In genomic region chr14:75828221-75828620, GRCm38 (mm10) we compare ENCODE assay signal across 8 mouse cellular contexts. TPM values are rescaled to one million over a fixed set of nuclear protein-coding genes. Genes with fewer than 3 reads are reported as not detected.
DNase-seq lines count a peak whose midpoint lies in the region; ATAC-seq lines count a peak whose summit lies in the region.
"Had no signal": no experiment of that assay in that cellular context is flagged by ENCODE, and none has a peak within 500 bp of the region (broad histone marks: within the 10 kb centered on the region; RNA-seq: fewer than 3 reads in every experiment).

No protein-coding gene starts in this region.

- H3K27ac ChIP-seq in forebrain, embryonic 13.5 days, result no peak overlapping the region
- H3K27ac ChIP-seq in limb, embryonic 11.5 days (replicated peaks; ENCODE audit: low read depth, low read length), result no peak overlapping the region
- H3K27ac ChIP-seq in midbrain, embryonic 16.5 days (ENCODE audit: low read length), result no peak overlapping the region

- H3K36me3 ChIP-seq in forebrain, embryonic 13.5 days (ENCODE audit: poor library complexity, severe bottlenecking), result no peaks in the 10 kb centered on the region
- no peaks in the 10 kb centered on the region for H3K36me3 ChIP-seq in limb, embryonic 11.5 days (ENCODE audit: control insufficient read depth, insufficient read depth, low read length)
- H3K36me3 ChIP-seq in midbrain, embryonic 16.5 days (ENCODE audit: control insufficient read depth, insufficient read depth, low read length), result no peaks in the 10 kb centered on the region

- H3K9ac ChIP-seq in forebrain, embryonic 13.5 days, result no peak overlapping the region
- H3K9ac ChIP-seq in limb, embryonic 11.5 days (ENCODE audit: low read length), result no peak overlapping the region
- H3K9ac ChIP-seq in midbrain, embryonic 16.5 days (ENCODE audit: low read depth, low read length), result no peak overlapping the region

- peaks cover 19% of the 10 kb centered on the region for H3K27me3 ChIP-seq in forebrain, embryonic 13.5 days
- no peaks in the 10 kb centered on the region for H3K27me3 ChIP-seq in limb, embryonic 11.5 days (ENCODE audit: control insufficient read depth, insufficient read depth, low read length)
- peaks cover 9% of the 10 kb centered on the region for H3K27me3 ChIP-seq in midbrain, embryonic 16.5 days (ENCODE audit: control insufficient read depth, insufficient read depth, low read depth, low read length)
- H3K27me3 ChIP-seq: Patski had no signal

- H3K4me2 ChIP-seq in forebrain, embryonic 13.5 days, result peak overlapping the region; percentile 65
- no peak overlapping the region for H3K4me2 ChIP-seq in limb, embryonic 11.5 days (ENCODE audit: low read depth, severe bottlenecking)
- peak overlapping the region; percentile 58; the same call in 1 of the 2 replicates for H3K4me2 ChIP-seq in midbrain, embryonic 16.5 days (ENCODE audit: low read length)

- 43% methylated on average over 11 of the region's 11 CpGs for WGBS in forebrain, embryonic 13.5 days
- WGBS in limb, embryonic 11.5 days, result 34% methylated on average over 11 of the region's 11 CpGs
- WGBS in midbrain, embryonic 16.5 days, result 43% methylated on average over 11 of the region's 11 CpGs

- peaks cover 18% of the 10 kb centered on the region for H3K4me1 ChIP-seq in forebrain, embryonic 13.5 days
- peaks cover 8% of the 10 kb centered on the region; the same call in 1 of the 2 replicates for H3K4me1 ChIP-seq in limb, embryonic 11.5 days (ENCODE audit: control insufficient read depth, insufficient read depth, low read length)
- peaks cover 6% of the 10 kb centered on the region for H3K4me1 ChIP-seq in midbrain, embryonic 16.5 days (ENCODE audit: control insufficient read depth, insufficient read depth, low read length)

- DNase-seq in kidney, adult 18-20 months, result peak; percentile 28
- no peak for DNase-seq in kidney, adult 8-10 months
- DNase-seq in limb, embryonic 11.5 days (ENCODE audit: low spot score), result peak; percentile 32
- no peak for DNase-seq in frontal cortex, adult 2 months (ENCODE audit: extremely low spot score in 1 of 2, low spot score in 1 of 2)

- no peak overlapping the region; the same call in 1 of the 2 replicates for H3K4me3 ChIP-seq in forebrain, embryonic 13.5 days
- H3K4me3 ChIP-seq in limb, embryonic 11.5 days (ENCODE audit: low read depth, low read length), result no peak overlapping the region
- H3K4me3 ChIP-seq in midbrain, embryonic 16.5 days (ENCODE audit: low read depth, low read length), result no peak overlapping the region

- no peaks in the 10 kb centered on the region for H3K9me3 ChIP-seq in forebrain, embryonic 13.5 days (replicated peaks)
- no peaks in the 10 kb centered on the region for H3K9me3 ChIP-seq in limb, embryonic 11.5 days (ENCODE audit: control insufficient read depth, low read length)
- no peaks in the 10 kb centered on the region for H3K9me3 ChIP-seq in midbrain, embryonic 16.5 days (replicated peaks; ENCODE audit: control insufficient read depth, low read length, poor library complexity, severe bottlenecking)

- no peak for ATAC-seq in forebrain, embryonic 13.5 days
- ATAC-seq in limb, embryonic 11.5 days (ENCODE audit: insufficient number of reproducible peaks, low FRiP score, low TSS enrichment, low read depth), result no peak
- ATAC-seq in midbrain, embryonic 16.5 days, result no peak
- ATAC-seq in granulocyte monocyte progenitor cell, adult 5-6 weeks (replicated peaks; ENCODE audit: poor library complexity, severe bottlenecking), result no peak
- ATAC-seq: Patski had no signal

RNA-seq across cellular contexts. Expression of gene Tpt1, which starts 16.7 kb away (rescaled TPM):
- polyA plus RNA-seq in forebrain, embryonic 13.5 days (2015; fragmentation: Nextera tagmentation; extraction: Ambion mirVana), result 977 and 1,124 TPM in 2 replicates
- polyA plus RNA-seq in limb, embryonic 11.5 days (2014; fragmentation: Nextera tagmentation; extraction: Ambion mirVana), result 1,077 and 1,093 TPM in 2 replicates
- polyA plus RNA-seq in midbrain, embryonic 16.5 days (2015; fragmentation: Nextera tagmentation; extraction: Ambion mirVana), result 606 and 643 TPM in 2 replicates
- total RNA-seq in granulocyte monocyte progenitor cell, adult 5-6 weeks (2014; fragmentation: Nextera tagmentation), result 4,580 and 4,737 TPM in 2 replicates
- 844 and 942 TPM in 2 replicates for total RNA-seq in granulocyte monocyte progenitor cell, adult 5-6 weeks (2017)
- polyA plus RNA-seq in frontal cortex, adult 2 months (2012; rRNA removed), result 908 and 941 TPM in 2 replicates

RNA-seq across cellular contexts. Expression of gene Slc25a30, which starts 41.4 kb away (rescaled TPM):
- polyA plus RNA-seq in forebrain, embryonic 13.5 days (2015; fragmentation: Nextera tagmentation; extraction: Ambion mirVana), result 9.5 and 11.4 TPM in 2 replicates
- polyA plus RNA-seq in limb, embryonic 11.5 days (2014; fragmentation: Nextera tagmentation; extraction: Ambion mirVana), result 6.3 and 6.9 TPM in 2 replicates
- polyA plus RNA-seq in midbrain, embryonic 16.5 days (2015; fragmentation: Nextera tagmentation; extraction: Ambion mirVana), result 8.9 and 11.0 TPM in 2 replicates
- 15.4 and 26.2 TPM in 2 replicates for total RNA-seq in granulocyte monocyte progenitor cell, adult 5-6 weeks (2014; fragmentation: Nextera tagmentation)
- total RNA-seq in granulocyte monocyte progenitor cell, adult 5-6 weeks (2017), result 16.0 and 20.5 TPM in 2 replicates
- polyA plus RNA-seq in frontal cortex, adult 2 months (2012; rRNA removed), result 7.3 and 8.1 TPM in 2 replicates

Comparison
In these comparisons a context has a peak if more than half of its experiments do, and no peak if none do; other contexts are left out.
1. DNase-seq: peak in kidney, adult 18-20 months (single experiment) and limb, embryonic 11.5 days (single experiment); none in kidney, adult 8-10 months (0 of 2) and frontal cortex, adult 2 months (0 of 2).